Mouse (Mus musculus) layer of hippocampus, adult 9-10 months (tissue): ENCODE data around the gene Aldh3b1.

ENCODE experiments used
- DNase-seq: peaks from one replicate; pipeline ENCODE4 v3.0.0; 2022; ENCODE audit warnings: low spot score

Gene Aldh3b1

GRCm38 (mm10) chr19:3882214-3882613 lies 47.4 kb downstream of the Aldh3b1 start:
- DNase-seq = no peak

GRCm38 (mm10) chr19:3880054-3880848 lies 49.4 kb downstream of the Aldh3b1 start:
- no peak for DNase-seq

GRCm38 (mm10) chr19:3875045-3875444 lies 54.6 kb downstream of the Aldh3b1 start:
- no peak for DNase-seq

DNA sequence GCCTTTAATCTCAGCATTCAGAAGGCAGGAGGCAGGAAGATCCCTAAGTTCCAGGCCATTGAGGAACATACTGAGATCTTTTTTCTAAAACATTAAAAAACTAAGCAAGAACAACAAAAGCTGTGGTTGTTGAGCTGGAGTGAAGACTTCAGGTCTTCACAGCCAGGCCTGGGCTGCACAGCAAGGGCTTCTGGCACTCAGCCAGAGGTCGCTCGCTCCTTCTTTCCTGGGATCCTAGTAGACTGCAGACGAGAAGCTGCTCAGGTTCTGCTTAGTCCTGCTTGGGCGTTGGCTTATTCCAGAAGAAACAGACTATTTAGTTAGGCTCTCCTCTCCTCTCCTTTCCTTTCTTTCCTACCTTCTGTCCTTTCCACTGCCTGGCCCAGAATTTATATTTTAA lies 57.2 kb downstream of the Aldh3b1 start:
- no peak for DNase-seq

DNA sequence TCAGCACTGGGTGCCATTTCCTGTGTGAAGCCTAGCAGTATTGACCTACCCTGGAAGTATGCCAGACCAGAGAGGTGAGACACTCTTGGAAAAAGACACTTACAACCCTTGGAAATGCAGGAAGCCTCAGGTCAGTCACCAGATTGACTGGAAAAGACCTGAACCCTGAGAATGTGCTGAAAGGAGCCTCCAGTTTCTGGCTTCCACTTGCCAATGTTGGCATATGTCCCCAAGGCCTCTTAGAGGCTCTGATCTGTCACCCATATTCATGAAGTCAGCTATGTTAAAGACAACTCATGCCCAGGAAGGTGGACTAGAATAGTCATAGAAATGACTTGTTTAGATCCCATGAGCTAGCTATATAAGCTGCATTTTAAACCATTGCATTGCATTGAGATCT lies 58.1 kb downstream of the Aldh3b1 start:
- DNase-seq = no peak

- DNase-seq = no peak
Measured at GRCm38 (mm10) chr19:3868290-3868689, 61.3 kb downstream of the Aldh3b1 start.

DNA sequence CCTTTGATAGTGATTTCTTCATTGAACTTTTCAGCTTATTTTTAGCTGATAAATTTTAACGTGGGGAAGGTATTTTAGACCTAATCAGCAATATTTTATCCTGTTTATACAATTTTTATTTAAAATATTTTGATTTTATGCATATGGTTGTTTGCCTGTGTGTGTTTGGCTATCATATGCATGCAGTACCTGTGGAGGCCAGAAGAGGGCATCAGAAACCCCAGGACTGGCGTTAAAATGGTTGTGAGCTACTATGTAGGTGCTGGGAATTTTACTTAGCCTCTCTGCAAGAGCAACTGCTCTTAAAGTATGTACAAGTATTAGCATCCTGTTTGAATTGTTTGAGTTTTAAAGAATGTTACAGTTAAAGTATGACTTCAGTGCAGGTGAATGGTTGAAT lies 64.6 kb downstream of the Aldh3b1 start:
- no peak for DNase-seq
